Mouse (Mus musculus): ENCODE measurements around the gene Cd300lg.
A peak's percentile ranks its signal among the peaks of the same experiment; 100 is the strongest.

Gene Cd300lg

DNA sequence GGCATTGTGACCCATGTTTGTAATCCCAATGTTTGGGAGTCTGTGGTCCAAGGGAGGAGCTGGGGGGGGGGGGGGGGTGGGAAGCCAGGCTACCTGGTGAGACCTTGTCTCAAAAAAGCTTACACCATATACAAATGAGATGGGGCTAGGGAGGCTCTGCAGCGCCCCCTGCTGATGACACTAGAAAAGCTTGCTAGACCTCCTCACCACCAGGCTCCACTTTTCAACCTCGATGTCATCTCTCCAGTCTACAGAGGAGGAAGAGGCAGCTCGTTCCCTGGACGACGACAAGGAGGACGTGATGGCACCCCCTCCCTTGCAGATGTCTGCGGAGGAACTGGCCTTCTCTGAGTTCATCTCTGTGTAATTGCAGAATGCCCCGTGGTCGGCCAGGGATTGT is 12.5 kb downstream of the Cd300lg start:
- DNase-seq: peak; percentile 79

GRCm38 (mm10) chr11:102061236-102061940 is 20.1 kb downstream of the Cd300lg start:
- peak; percentile 92 for DNase-seq

GRCm38 (mm10) chr11:102061941-102062473 is 20.7 kb downstream of the Cd300lg start:
- no peak for DNase-seq

DNA sequence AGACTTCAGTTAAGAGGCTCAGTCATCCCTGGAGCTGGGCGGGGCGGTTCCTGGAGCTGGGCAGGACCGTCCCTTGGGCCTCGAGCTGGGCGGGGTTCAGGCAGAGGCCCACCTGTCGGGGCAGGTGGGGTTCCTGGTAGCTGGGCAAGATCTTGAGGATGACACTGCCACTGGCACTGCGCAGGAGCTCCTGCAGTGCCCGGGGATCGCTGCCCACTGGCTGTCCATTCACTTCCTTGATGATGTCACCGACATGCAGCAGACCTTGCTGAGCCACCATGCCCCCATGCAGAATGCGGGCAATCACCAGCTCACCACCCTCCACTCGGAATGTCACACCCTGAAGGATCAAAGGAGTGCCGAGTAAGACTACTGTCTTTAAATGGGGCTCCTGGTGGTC is 21.8 kb downstream of the Cd300lg start:
- DNase-seq: no peak

DNA sequence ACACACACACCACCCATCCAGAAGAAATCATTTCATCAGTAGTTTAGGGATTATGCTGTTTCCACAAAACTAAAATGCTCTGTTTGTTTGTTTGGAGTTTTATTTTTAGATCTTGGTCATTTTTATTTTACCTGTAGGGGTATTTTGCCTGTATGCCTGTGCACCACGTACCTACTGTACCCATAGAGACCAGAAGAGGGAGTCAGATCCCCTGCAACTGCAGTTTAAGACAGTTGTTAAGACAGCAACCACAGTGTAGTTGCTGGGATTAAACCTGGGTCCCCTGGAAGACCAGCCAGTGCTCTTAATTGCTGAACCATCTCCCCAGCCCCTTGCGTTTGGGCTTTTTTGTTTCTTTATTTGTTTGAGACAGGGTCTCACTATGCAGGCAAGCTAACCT is 27.7 kb downstream of the Cd300lg start:
- DNase-seq: no peak

DNA sequence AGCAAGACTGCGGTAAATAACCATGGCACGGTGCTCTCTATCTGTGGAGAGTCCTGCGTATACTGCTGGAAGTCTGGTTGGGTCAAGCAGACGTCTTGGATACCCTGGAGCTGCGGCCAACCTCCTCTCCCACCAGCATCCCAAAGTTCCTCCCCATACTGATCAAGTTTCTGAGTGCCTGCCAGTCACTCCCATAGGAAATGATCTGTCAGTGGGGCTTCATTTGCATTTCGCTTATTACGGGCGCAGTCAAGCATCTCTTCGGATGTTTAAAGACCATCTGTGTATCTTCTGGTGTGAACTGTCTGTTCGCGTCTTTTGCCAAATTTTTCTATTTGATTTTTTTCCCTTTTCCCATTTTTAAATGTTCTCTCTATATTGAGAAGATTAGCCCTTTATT is 28.3 kb downstream of the Cd300lg start:
- DNase-seq: no peak

DNA sequence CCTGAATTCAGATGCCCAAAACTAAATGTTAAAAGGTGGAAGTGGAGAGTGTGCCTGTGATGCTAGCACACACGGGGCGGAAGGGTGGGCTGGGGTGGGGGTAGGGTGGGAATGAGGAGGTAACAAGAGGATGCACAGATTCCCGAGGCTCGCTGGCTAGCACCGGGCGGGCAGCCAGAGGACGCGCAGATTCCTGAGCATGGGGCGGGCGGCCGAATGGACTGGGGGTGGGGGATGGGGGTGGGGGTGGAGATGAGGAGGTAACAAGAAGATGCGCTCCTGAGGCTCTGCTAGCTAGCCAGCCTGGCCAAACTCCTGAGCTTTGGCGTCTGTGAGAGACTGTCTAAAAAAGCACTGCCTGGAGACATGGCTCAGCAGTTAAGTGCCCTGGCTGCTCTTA is 29.1 kb downstream of the Cd300lg start:
- no peak for DNase-seq

- DNase-seq: no peak
Observed at GRCm38 (mm10) chr11:102072729-102073128, 31.4 kb downstream of the Cd300lg start.

GRCm38 (mm10) chr11:102073722-102074121 is 32.4 kb downstream of the Cd300lg start:
- DNase-seq: no peak

GRCm38 (mm10) chr11:102082322-102082721 is 41.0 kb downstream of the Cd300lg start:
- peak; percentile 56 for DNase-seq

GRCm38 (mm10) chr11:102083193-102083592 is 41.9 kb downstream of the Cd300lg start:
- DNase-seq: no peak

DNA sequence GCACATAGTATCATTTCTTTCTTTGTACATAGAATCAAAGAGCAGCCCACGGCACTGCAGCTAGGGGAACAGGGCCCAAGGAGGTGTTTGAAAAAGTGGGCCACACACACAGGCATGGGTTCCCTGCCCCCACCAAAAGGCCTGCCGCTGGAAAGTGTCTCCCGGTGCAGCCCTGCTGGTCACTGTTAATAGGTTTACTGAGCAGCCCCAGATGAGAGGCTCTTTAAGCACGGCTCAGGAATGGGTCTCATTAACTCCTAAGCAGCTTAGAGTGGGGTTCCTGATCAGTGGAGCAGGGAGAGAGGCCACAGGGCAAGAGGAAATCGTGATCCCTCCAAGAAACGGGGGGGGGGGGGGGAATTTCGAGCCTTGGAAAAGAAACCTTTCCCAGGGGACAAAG is 42.9 kb downstream of the Cd300lg start:
- DNase-seq: no peak

DNA sequence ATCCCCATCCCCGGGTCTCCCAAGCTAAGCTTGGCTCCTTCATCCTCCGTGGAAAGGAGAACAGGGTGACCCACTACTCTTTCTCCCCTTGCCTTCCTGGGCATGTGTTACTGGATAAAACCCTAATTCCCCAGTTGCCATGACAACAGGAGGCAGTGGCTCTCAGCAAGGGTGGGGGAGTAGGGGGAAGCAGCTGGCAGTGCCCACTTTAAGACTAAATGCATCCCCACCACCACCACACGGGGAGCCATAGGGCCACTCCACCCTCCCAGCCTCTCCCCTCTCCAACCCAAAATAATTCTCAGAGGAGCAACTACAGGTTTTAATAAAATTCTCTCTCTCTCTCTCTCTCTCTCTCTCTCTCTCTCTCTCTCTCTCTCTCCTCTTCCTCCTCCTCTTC is 45.0 kb downstream of the Cd300lg start:
- no peak for DNase-seq

DNA sequence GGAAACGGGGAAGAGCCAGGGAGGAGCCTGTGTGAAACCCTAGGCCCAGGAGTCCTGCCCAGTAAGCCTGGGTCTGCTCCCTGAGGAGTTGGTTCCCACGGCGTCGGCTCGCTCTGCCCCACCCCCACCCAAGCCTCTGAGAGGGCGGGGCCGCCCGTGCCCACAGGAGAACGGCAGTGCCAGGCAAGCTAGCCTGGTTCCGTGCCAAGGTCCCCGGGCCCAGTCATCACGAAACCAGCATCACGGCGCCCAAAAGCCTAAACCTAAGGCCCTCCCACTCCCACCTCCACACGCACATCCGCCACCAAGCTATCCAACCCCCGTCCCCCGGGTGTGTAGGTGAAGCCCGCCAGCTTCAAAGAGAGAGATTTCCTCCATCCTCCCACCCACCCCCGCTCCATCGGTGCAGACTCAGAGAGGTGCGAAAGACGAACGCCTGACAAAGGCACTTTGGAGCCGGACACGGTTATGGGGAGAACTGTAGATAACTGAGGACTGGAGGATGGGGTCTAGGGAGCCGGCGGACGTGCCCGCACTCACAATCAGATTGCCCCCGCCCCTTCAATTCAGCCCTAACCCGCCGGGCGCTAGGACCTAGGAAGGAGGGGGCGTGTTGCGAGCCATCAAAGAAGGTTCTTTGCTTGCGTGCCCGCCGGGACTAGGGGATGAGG is 45.9 kb downstream of the Cd300lg start:
- DNase-seq: peak; percentile 74

DNA sequence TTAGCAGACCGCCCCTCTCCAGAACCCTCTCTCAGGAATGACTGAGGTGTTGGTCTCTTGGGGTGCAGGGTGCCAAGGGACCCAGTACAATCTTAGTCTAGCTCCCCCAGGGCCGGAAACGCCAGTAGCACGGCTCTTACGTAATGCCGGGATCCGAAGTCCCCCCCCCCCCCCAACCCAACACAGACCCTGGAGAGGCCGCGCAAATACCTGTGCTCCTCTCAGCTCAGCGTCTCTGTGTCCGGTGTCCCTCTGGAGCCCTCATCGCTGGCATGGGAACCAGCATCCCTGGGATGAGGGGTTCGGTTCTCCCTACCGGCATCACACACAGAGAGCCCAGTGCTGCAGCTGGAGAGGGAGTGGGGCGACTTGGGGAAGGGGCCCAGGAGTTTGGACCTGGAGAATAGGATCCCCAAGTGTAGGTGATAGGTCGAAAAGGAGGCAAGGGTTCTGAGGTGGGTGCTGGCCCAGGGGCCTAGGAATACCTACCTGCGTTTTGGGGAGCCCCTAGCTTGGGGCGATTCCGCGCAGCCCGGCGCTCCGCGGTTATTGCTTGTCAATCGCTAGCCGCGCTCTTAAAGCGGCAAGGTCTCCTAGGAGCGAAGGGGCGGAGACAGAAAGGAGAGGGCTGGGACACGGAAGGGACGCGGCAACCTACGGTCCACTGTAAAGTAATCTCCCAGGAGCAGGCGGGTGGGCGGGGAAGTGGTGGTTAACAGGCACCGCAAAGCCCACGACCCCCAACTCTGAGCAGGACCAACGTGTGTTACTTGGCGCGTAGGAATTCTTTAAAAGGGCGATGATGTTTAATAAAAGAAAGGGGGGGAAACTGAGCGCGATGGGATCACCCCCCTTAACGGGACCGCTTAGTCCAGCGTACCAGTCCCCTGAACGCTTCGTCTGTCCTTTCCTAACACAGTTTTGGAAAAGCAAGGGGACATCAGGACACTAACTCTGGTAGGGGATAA is 46.9 kb downstream of the Cd300lg start, which contains the start of gene Mpp2:
Gene Mpp2, minus strand, starts transcription at position 585 of the 968 bp plus-strand sequence.
- DNase-seq: peak; percentile 72

GRCm38 (mm10) chr11:102089088-102089808 is 47.9 kb downstream of the Cd300lg start:
- DNase-seq: peak; percentile 78

DNA sequence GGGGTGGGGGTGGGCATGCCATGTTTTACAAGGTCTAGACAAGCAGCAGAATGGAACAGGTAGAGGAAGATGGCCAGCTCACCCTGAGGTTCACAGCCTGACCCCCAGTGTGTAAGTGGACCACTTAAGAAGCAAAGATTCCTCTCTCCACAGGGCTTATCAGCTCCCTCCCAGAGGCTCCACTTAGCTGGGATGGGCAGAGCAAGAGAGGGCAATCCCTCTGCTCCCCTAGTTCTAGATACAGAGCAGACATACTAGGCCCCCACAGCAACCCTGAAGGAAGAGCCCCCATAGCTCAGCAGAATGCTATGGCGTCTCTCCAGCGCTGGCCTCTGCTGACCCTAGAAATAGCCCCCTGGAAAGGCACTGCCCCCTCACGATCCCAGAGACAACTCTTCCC is 54.4 kb downstream of the Cd300lg start:
- DNase-seq: no peak

DNA sequence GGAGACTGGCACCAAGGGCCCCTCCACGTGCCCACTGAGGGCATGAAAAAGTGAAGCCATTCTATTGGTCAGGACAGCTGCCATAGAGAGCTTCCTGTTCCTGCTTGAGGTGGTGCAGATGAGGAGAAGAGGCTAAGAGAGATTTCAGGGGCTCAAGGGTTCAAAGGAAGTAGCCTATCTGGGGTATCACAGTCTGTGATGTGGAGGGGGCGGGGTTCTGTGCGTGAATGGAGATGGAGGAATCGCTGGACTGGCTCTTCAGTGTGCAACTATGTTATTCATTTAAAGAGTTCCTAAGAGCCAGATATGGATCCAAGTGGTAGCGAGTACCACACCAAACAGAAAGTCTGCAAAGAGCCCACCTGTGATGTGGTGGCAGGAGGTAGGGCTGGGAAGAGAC is 55.1 kb downstream of the Cd300lg start:
- DNase-seq: no peak

- peak; percentile 61 for DNase-seq
Observed at GRCm38 (mm10) chr11:102096887-102097391, 55.6 kb downstream of the Cd300lg start.

GRCm38 (mm10) chr11:102101219-102101618 is 59.9 kb downstream of the Cd300lg start, which contains the start of gene Ppy:
Gene Ppy, minus strand, starts transcription at chr11:102101319.
- no peak for DNase-seq

- peak; percentile 68 for DNase-seq
Observed at GRCm38 (mm10) chr11:102102485-102103258, 61.4 kb downstream of the Cd300lg start.
